Mouse (Mus musculus): Measurements from ENCODE around the gene Thegl.

The Thegl gene

DNA sequence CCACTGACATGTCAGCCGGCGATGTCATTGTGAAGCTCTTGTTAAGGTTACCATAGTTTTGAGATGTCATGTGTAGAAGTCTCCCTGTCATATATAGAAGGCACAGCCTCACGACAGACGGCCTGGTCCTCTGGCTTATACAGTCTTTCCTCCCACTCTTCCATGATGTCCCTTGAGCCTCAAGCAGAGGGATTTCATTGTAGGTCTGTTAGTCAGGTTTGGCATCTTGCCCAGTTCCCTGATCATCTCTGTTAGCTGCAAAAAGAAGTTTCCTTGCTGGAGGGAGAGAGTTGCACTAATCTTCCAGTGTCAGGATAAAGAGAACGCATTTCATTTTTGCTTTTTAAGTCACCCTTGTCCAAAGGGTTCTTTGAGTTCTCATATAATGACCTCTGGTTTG, 36.8 kb downstream of the Thegl start:
- DNase-seq (ENCODE audit: low spot score in 2 of 2) = no peak

DNA sequence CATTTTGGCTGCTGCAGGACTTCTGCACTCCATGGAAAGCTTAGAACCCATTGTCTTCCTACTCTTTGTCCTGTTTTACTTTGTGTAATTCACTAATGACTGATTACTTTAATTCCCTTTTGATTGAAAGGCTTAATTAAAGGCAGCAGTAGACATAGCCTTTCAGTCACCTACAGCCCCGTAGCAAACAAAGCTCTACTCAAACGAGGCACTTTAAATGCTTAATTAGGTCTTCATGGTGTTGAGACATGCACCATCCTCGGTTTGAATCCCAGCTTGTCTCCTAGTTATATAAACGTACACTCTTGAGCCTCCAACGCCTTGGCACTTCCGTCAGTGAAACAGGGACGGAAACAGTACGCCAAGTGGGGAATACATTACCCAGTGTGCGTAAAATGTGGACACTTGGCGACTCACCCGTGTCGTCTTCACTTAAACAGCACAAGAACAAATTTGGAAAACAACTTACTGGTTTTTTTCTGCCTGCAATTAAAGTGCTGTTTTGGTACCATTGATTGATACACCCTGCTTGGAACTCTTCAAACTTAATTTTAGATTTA, 41.1 kb downstream of the Thegl start:
- peak in 1 of 2 experiments; percentile 25 for DNase-seq (ENCODE audit: low spot score in 2 of 2)

DNA sequence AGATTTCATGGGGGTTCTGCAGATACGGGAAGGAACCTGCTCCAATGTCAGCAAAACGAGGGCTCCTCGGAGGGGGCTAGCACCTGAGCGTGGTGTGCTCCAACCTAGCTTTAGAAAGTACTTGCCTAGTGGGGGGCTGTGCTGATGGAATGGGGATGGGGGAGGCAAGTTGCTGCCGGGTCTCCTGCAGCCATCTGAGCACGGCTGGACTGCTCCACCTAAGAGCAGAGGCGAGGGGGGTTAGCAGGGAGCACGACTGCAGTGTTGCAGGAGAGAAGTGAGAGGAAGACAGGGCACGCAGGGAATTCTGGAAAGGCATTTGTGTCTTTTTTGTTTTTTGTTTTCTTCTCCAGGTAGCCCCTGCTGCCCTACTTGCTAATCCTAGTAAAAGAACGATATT, 44.5 kb downstream of the Thegl start:
- no peak for DNase-seq (ENCODE audit: low spot score in 2 of 2)

DNA sequence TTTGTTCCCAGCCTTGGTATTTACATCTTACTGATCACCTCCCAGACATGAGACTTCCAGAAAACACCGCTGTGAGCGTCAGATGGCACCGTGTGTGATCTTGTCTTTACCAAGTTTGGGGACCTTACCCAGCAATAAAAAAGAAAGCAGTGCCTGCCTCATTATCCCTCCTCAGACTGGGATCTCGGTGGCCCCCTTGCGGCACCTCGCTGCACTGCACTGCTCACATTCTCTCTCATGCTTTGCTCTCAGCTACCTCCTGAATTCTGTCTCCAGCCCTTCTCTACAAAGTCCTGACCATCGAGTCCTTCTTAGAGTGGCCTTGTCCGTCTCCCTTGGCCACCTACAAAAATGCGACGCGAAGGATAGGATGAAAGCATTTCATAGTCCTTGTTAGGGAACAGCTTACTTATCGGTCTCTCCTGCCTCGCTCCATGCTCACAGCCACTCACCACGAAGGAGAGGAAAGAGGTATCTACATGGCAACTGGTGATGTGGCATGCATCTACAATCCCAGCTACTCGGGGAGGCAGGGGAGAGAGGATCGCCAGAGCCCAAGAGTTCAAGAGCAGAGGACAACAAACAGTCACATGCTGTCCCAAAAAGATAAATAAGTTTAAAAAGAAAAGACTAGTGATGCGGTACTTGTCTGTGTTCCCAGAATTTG, 45.7 kb downstream of the Thegl start:
- peak; percentile 68 to 75 for DNase-seq (ENCODE audit: low spot score in 2 of 2)

DNA sequence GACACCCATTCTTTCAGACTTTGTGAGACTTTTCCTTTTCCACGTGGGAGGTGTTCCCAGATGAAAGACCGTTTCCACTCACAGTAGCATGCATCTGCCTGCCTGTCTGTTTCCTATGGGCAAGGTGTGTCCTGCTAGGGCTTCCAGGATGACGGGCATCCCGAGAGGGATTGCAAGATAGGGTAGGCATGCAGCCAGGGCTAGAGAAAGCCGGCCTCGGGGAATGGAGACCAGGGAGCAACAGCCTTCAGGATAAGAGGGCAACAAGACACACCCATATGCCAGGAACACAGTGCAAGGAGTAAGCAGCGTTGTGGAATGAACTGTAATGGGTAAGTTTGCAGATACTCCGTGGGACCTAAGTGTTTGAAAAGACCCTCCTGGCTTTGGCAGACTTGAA, 51.5 kb downstream of the Thegl start:
- DNase-seq (ENCODE audit: low spot score in 2 of 2) = no peak

DNA sequence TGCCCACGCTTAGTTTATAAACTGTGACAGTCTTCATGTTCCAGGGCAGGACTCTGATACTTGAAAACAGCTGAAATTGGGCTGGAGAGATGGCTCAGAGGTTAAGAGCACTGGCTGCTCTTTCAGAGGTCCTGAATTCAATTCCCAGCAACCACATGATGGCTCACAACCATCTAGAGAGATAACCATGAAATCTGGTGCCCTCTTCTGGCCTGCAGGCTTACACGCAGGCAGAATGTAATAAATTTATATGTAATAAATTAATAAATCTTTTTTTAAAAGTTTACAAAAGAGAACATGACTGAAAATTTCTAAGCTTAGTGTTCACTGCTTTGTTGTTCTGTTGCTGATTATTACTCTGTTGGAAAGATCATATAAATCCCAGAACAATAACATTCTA, 55.2 kb downstream of the Thegl start:
- DNase-seq (ENCODE audit: low spot score in 2 of 2) = no peak

DNA sequence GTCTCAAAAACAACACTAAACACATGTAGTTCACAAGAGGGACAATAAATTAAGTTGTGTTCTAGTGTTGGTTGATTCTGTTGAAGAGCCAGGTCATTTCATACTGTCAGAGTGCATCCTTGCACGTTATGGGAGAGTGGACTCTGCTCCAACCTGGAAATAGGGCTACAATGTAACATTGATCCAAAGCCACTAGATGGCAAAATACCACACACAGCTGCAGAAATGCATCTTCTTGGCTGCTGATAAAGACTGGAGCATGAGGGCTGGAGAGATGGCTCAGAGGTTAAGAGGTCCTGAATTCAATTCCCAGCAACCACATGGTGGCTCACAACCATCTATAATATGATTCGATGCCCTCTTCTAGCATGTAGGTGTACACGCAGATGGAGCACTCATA, 55.8 kb downstream of the Thegl start:
- DNase-seq (ENCODE audit: low spot score in 2 of 2) = no peak

DNA sequence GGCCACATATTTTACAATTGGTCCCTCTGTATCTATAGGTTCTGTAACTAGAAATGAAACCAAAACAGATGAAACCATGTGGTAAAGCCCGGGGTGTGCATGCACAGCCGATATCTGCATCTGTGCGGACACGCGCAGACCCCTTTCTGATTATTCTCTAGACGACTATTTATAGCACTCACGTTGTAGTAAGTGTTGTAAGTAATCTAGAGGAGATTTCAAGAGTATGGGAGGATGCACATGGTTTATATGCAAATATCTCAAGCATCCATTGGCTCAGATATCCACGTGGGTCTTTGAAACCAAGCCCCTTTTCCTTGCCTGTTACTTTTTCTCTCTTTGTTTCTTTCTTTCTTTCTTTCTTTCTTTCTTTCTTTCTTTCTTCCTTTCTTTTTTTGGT, 58.0 kb downstream of the Thegl start:
- no peak for DNase-seq (ENCODE audit: low spot score in 2 of 2)

DNA sequence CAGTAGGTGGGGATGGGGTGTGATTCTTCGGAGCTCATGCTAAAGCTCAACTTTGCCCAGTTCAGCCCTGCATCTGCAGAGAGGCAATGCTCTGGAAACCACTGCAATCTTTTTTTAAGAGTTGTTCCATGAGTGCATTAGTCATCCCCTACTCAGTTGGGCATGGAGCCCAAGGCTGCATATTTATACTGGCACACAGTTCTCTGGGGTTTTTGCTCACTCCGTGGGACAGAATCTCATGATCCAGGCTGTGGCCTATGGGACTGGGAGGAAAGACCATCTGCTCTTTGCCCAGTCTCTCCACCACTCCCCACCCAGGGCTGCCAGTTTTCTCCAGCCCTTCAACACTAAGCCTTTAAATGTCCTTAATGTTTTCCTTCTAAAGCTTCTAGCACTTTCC, 59.1 kb downstream of the Thegl start:
- DNase-seq (ENCODE audit: low spot score in 2 of 2) = peak; percentile 66 to 79

DNA sequence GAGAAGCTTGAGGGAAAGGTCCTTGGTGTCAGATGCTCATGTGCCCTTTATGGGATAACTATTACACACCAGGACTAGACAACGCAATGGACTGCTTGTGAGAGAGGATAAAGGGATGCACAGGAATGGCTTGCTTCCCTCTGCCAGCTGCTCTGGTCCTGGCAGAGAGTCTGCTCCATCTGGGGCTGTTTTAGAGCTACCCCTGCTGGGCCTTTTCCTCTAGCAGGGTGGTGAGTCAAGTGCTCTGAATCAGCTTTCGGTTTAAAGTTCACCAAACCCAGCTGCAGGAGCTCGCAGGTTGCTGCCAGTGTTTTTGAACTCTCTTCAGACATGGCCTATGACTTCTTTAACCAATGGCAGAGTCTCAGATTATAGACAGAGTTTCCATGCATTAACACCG, 60.1 kb downstream of the Thegl start:
- no peak for DNase-seq (ENCODE audit: low spot score in 2 of 2)

DNA sequence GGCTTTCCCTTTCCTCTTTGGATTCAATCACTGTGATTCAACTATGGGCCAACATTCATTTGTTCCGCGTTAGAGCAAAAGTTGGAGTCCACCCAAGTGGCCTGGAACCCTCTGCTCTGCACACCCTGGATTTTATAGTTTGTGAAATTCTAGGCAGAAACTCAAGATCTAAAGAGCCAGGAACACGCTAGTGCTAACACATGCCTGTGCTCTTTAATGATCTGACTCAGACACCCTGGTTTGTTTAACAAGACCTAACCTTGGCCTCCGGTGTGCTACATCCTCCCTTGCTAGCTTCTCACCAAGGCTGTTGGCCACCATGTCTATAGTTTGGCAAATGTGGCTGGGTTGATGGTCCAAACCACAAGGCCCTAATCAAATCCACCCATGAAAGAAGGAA, 64.9 kb downstream of the Thegl start:
- no peak for DNase-seq (ENCODE audit: low spot score in 2 of 2)

DNA sequence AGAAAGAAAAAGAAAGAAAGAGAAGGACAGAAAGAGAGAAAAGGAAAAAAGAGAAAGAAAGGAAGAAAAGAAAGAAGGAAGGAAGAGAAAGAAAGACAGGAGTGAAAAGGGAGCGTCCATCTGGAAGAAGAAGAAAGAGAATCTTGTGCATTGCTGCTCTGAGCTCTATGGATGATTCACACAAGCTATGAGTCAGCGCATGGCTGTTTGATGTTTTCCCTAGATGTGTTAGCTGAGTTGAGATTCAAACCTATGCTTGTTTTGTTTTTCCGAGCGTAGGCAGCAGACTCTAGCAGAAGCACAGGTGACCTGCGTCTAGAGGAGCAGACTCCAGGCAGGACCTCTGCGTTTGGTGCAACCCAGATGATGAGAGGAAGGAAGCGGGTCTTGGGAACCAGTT, 66.9 kb downstream of the Thegl start:
- DNase-seq (ENCODE audit: low spot score in 2 of 2) = peak in 1 of 2 experiments; percentile 64

DNA sequence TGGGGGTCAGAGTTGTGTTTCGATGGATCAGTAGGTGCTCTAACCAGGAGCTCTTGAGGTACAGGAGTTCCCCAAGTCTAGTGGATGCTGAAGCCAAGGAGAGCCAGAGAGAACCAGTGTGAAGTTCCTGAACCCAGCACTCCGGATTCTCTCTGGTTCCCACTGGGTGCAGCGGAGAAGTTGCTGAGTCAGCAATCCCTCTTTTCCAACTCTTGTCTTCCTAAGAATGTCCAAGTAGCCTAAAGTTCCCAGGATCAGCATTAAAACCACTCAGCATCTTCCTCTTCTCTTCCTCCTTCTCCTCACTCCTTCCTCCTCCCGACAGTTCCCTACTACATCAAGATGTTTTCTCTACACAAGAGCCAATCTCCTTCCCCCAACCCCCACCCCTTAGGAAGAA, 68.6 kb downstream of the Thegl start:
- DNase-seq (ENCODE audit: low spot score in 2 of 2) = no peak

DNA sequence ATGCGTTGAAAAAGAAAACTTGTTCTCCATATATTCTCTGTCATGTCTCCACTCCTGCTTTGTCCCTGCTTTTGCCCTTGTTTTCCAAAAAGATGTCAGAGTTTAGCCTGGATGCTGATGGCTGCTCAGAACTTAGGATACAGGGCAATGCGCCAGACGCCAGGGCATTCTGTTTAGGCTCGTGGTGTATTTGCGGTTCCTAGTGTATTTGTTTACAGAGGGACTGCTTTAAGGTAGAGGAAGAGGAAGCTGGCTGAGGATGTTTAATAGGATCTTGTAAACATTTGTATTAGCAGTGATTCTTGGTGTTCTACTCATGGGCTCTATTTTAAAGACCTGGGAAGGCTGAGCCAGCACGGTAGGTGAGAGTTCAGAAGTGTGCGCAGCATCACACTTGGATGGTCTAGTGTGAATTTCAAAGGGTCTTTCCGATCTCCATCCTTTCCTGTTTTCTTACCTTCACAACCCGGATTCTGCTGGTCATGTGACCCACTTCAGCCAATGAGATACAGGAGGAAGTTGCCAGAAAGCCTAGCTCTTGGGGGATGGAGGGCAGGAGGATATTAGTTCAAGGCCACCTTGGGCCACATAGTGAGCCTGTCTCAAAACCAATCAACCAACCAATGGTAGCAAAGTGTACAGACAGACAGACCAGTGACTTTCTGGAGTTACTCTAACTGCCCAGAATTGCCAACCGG, 70.1 kb downstream of the Thegl start:
- no peak for DNase-seq (ENCODE audit: low spot score in 2 of 2)

DNA sequence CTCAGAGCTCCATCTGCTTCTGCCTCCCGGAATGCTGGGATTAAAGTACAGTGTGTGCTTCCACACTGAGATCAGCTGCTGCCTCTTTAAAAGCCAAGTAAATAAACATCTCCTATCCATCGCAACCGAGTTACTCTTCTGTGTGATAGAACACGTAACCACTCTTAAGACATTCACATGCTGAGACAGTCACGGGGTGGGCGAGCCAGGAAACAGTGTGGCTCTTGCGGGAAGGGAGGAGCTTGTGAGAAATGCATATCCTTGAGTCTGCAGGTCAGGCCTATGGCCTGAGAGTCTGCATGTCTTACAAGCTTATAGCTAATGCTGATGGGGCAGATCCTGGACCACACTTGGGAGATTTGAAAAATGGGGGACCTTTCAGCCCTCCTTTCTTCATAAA, 70.7 kb downstream of the Thegl start:
- DNase-seq (ENCODE audit: low spot score in 2 of 2) = no peak

DNA sequence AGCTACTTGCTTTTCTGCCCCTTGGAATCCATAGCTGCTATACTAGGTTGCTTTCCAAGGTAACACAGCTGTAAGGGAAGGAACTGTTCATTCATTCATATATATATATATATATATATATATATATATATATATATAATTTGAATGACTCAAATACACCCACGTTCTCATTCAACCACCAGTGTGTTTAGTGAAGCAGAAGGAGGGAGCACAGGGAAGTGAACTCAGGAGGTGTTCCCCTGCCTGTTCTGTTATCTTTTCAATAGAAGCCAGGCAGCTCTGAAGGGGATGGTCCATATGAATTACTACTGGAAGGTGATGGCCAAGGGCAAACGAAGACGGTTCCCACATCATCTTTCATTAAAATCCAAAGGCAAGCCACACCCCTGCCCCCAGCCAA, 71.3 kb downstream of the Thegl start:
- DNase-seq (ENCODE audit: low spot score in 2 of 2) = peak in 1 of 2 experiments; percentile 10

DNA sequence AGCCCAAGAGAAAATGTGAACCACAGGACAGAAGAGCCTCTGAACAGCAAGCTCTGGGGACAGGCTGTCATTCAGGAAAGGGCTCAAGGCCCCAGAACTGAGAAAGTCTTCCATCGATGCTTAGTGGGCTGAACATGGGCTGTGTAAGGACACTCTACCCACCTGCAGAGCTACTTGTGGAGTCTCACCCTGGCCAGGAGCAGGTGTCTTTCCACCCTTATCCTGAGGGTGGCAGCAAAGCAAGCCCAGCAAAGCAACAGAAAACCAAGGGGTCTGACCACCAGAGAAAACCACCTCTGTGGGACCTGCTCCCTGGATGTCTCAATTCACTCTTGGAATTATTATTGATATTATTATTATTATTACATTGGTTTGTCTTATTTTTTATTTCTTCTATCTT, 73.5 kb downstream of the Thegl start:
- DNase-seq (ENCODE audit: low spot score in 2 of 2) = peak; percentile 63 to 66

DNA sequence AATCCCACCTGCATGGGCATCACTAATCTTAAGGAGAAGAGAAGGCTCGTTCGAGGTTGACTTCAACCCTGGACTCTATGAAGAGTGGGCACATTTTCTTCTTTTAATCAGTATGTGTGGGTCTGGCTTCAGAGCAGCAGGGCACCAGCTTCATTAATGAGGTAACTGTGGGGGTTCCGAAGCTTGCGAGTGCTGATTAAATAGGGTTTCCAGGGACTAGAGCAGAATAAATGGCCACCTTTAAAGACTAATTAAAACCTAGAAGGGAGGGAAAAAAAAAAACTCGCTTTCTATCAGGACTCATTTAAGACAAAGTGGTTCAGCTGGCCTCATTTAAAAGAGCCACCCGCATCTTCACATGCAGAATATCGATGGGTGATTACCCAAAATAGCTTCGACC, 74.1 kb downstream of the Thegl start:
- no peak for DNase-seq (ENCODE audit: low spot score in 2 of 2)

DNA sequence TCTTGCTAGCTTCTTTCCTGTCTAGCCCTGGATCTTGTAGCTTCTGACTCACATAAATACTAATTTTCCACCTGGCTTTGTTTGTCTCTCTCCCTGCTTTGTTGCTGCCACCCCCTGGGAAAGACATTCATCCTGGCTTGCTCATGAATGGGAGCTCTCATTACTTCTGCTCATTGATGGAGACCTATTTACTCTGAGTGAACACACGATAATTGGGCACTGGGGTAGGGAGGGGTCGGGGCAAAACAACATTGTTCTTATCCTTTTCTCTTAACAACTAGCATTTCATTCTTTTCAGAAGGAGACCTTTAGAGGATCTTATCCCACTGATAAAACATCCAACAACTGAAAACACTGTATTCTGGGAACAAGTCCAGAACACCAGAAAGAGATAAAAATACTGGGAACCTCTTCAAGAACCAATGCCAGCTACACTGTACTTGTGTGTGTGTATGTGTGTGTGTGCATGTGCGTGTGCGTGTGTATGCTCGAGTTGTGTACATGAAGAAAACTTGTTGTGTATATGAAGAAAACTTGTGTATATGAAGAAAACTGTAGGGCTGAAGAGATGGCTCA, 74.8 kb downstream of the Thegl start:
- DNase-seq (ENCODE audit: low spot score in 2 of 2) = no peak

DNA sequence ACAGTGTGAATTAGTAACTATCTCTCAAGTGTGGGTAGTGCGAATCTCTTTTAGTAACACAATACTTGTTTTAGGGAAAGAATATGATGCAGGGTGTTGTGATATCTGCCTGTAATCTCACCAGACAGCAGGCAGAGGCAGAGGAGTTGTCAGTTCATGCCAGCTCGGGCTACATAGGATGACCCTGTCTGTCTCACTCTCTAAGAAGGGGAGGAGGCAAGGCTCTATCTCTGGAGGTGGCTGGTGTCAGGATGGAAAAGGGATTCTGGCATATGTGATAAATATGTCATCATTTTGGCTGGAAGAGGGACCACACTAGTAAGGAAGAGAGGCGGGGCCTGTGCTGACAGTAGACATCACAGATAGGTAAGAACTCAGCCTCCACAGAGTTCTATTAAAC, 76.1 kb downstream of the Thegl start:
- DNase-seq (ENCODE audit: low spot score in 2 of 2) = no peak

DNA sequence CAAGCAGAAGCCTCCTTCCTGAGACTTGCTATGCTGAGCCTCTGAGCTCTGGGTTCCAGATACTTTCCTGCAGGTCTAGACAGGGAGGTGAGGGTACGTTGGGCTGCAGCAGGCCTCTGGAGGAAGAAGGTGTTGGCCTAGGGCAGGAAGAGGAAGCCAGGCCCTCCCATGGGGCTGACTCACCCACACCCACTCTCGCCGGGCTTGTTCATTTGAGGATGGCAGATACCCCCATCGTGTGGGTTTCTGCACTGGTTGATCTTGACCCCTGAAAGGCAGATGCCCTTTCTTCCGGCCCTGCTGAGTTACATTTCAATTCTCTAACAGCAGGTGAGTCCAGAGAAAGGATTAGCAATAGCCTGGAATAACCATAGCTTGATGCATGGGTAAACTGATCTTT, 76.7 kb downstream of the Thegl start:
- DNase-seq (ENCODE audit: low spot score in 2 of 2) = no peak

DNA sequence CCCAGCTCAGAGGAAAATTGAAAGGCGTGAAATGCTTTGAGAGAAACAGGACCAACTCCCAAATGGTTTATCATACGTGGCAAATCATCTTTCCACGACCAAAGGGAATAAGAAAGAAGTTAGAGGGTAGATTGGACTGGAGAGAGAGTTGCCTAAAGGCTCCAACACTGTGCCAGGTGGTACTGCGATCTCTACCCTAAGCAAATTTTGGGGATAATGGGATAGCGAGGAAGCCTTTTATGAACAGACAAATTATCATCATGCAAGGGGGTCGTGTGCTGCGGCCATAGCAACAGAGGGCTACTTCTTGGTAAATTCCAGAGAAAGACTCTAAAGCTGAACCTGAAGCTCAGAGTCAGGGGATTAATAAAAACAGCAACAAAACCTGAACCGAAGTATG, 78.1 kb downstream of the Thegl start:
- DNase-seq (ENCODE audit: low spot score in 2 of 2) = no peak

All from right cerebral cortex, adult 2 months (tissue).